Mouse (Mus musculus) stomach, postnatal 0 days (tissue): ENCODE measurements around the gene Wdsub1.

Experiments
- CTCF ChIP-seq: IDR thresholded peaks from 2 replicates; pipeline ENCODE4 v1.5.1; 2016; ENCODE audit warnings: antibody characterized with exemption, low read depth, mild to moderate bottlenecking, moderate library complexity
- EP300 ChIP-seq: optimal IDR thresholded peaks from 2 replicates; pipeline ENCODE3; 2016; ENCODE audit warnings: antibody characterized with exemption

DNA sequence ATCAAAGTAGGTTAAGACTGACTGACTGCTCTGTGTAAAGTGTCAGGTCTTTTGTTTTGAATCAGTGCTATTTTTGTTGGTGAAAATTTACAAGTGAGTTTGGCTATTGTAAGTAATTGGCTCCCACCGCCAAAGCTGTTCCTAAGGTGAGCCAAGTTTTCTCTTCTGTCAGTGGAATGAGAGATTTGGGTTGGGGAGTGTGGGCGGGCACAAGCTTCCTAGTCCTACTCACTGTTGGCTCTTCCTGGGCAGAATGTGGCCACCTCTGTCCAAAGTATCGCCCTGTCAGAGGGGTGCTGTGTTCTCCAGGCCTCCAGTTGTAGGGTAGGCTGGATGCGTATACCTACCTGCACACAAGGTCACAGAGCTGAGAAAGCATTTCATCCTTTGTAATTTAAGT, 57.0 kb downstream of the Wdsub1 start:
- TF ChIP-seq CTCF (no peak), EP300 (no peak)
